In genomic region chr16:78830957-78831356, GRCm38 (mm10) we compare ENCODE assay signal across 29 mouse cellular contexts.
A peak's percentile ranks its signal among the peaks of the same experiment; 100 is the strongest.
DNase-seq lines count a peak whose midpoint lies in the region; ATAC-seq and TF ChIP-seq lines count a peak whose summit lies in the region.
"Had no signal": no experiment of that assay in that cellular context is flagged by ENCODE, and none has a peak within 500 bp of the region (broad histone marks: within the 10 kb centered on the region; RNA-seq: fewer than 3 reads in every experiment).

No protein-coding gene starts in this region.

- no peaks in the 10 kb centered on the region for H3K27me3 ChIP-seq in embryonic facial prominence, embryonic 14.5 days (replicated peaks; ENCODE audit: control insufficient read depth, insufficient read depth, low read length)
- no peaks in the 10 kb centered on the region for H3K27me3 ChIP-seq in embryonic facial prominence, embryonic 10.5 days (replicated peaks; ENCODE audit: low read depth, poor library complexity, severe bottlenecking)
- no peaks in the 10 kb centered on the region for H3K27me3 ChIP-seq in lung, postnatal 0 days (replicated peaks; ENCODE audit: insufficient read depth, low read length)
- H3K27me3 ChIP-seq: hindbrain, embryonic 12.5 days; liver, embryonic 15.5 days; lung, embryonic 15.5 days; neural tube, embryonic 12.5 days had no signal

- DNase-seq in embryonic facial prominence, embryonic 14.5 days (ENCODE audit: low spot score) = peak; percentile 79
- DNase-seq in embryonic facial prominence, embryonic 10.5 days (ENCODE audit: low spot score) = no peak
- DNase-seq in gastrocnemius, adult 18-20 months (ENCODE audit: low spot score) = peak; percentile 24
- no peak for DNase-seq in gastrocnemius, postnatal 4 days (ENCODE audit: low spot score in 2 of 2)
- DNase-seq in lung, postnatal 0 days (ENCODE audit: low spot score) = peak; percentile 5
- DNase-seq in lung, adult 2 months = no peak
- peak; percentile 53 for DNase-seq in skeletal muscle tissue, adult 2 months (ENCODE audit: low read depth, low spot score)
- no peak for DNase-seq in ovary, adult 18-20 months (ENCODE audit: low spot score)
- DNase-seq: adrenal gland, postnatal 10 days; cerebellum, adult 18-20 months; cerebellum, postnatal 14 days; heart, postnatal 36 days; kidney, adult 9 months; kidney, postnatal 10 days; layer of hippocampus, postnatal 36 days; left cerebral cortex, postnatal 4 days; lung, postnatal 36 days; thymus, adult 2 months; thymus, postnatal 36 days had no signal

- TF ChIP-seq EP300 in lung, postnatal 0 days (IDR thresholded peaks at IDR 0.05) = no peak

- no peaks in the 10 kb centered on the region for H3K36me3 ChIP-seq in embryonic facial prominence, embryonic 14.5 days (ENCODE audit: control insufficient read depth, insufficient read depth, low read length)
- H3K36me3 ChIP-seq in embryonic facial prominence, embryonic 10.5 days (replicated peaks) = no peaks in the 10 kb centered on the region
- no peaks in the 10 kb centered on the region for H3K36me3 ChIP-seq in lung, postnatal 0 days (ENCODE audit: insufficient read depth, low read length)
- H3K36me3 ChIP-seq: G1E; hindbrain, embryonic 12.5 days; liver, embryonic 15.5 days; lung, embryonic 15.5 days; neural tube, embryonic 12.5 days had no signal

- no peak for TF ChIP-seq CTCF in lung, postnatal 0 days (IDR thresholded peaks at IDR 0.05)
- no peak for TF ChIP-seq CTCF in lung, adult 2 months (IDR thresholded peaks at IDR 0.05; ENCODE audit: insufficient read depth, low read length)

- H3K27ac ChIP-seq in embryonic facial prominence, embryonic 14.5 days (replicated peaks; ENCODE audit: low read depth, low read length) = peak overlapping the region; percentile 56; the same call in 1 of the 2 replicates
- H3K27ac ChIP-seq in embryonic facial prominence, embryonic 10.5 days (replicated peaks) = no peak overlapping the region
- H3K27ac ChIP-seq in lung, postnatal 0 days (ENCODE audit: low read length) = no peak overlapping the region
- H3K27ac ChIP-seq: hindbrain, embryonic 12.5 days; hindbrain, postnatal 0 days; liver, embryonic 15.5 days; lung, embryonic 15.5 days; neural tube, embryonic 12.5 days had no signal

- H3K4me1 ChIP-seq in embryonic facial prominence, embryonic 14.5 days (ENCODE audit: control insufficient read depth, insufficient read depth, low read length) = peaks cover 11% of the 10 kb centered on the region
- H3K4me1 ChIP-seq in embryonic facial prominence, embryonic 10.5 days = no peaks in the 10 kb centered on the region
- no peaks in the 10 kb centered on the region for H3K4me1 ChIP-seq in lung, postnatal 0 days (ENCODE audit: insufficient read depth, low read depth, low read length)
- no peaks in the 10 kb centered on the region for H3K4me1 ChIP-seq in lung, adult 2 months (ENCODE audit: control insufficient read depth, insufficient read depth, low read length)
- H3K4me1 ChIP-seq: hindbrain, embryonic 12.5 days; liver, embryonic 15.5 days; lung, embryonic 15.5 days; neural tube, embryonic 12.5 days had no signal

- WGBS in embryonic facial prominence, embryonic 14.5 days = 58% methylated on average over 7 of the region's 7 CpGs
- 84% methylated on average over 7 of the region's 7 CpGs for WGBS in embryonic facial prominence, embryonic 10.5 days
- 60% methylated on average over 7 of the region's 7 CpGs for WGBS in lung, postnatal 0 days
- WGBS in lung, adult 2 months = 63% methylated on average over 7 of the region's 7 CpGs

- no peaks in the 10 kb centered on the region for H3K9me3 ChIP-seq in embryonic facial prominence, embryonic 14.5 days (ENCODE audit: control insufficient read depth, low read length)
- H3K9me3 ChIP-seq in embryonic facial prominence, embryonic 10.5 days = no peaks in the 10 kb centered on the region
- H3K9me3 ChIP-seq in lung, postnatal 0 days (ENCODE audit: low read length) = no peaks in the 10 kb centered on the region
- H3K9me3 ChIP-seq: hindbrain, embryonic 12.5 days; liver, embryonic 15.5 days; lung, embryonic 15.5 days; neural tube, embryonic 12.5 days had no signal

- no peak overlapping the region for H3K9ac ChIP-seq in embryonic facial prominence, embryonic 14.5 days (ENCODE audit: low read depth, low read length)
- no peak overlapping the region for H3K9ac ChIP-seq in lung, postnatal 0 days (replicated peaks; ENCODE audit: low read depth)
- H3K9ac ChIP-seq: hindbrain, embryonic 12.5 days; liver, embryonic 15.5 days; lung, embryonic 15.5 days; neural tube, embryonic 12.5 days had no signal

- no peak for TF ChIP-seq POLR2A in lung, adult 2 months (IDR thresholded peaks at IDR 0.05; ENCODE audit: borderline replicate concordance, extremely low read depth, low read depth, low read length)

- H3K4me2 ChIP-seq in embryonic facial prominence, embryonic 14.5 days (ENCODE audit: low read depth, low read length) = no peak overlapping the region
- no peak overlapping the region for H3K4me2 ChIP-seq in lung, postnatal 0 days (replicated peaks; ENCODE audit: low read depth, low read length)
- H3K4me2 ChIP-seq: heart, embryonic 11.5 days; hindbrain, embryonic 12.5 days; liver, embryonic 15.5 days; lung, embryonic 15.5 days; midbrain, embryonic 11.5 days; neural tube, embryonic 12.5 days had no signal

- no peak for ATAC-seq in embryonic facial prominence, embryonic 14.5 days (ENCODE audit: low read depth)
- no peak for ATAC-seq in lung, postnatal 0 days
- ATAC-seq: hindbrain, postnatal 0 days; intestine, postnatal 0 days had no signal

- H3K4me3 ChIP-seq in embryonic facial prominence, embryonic 14.5 days (ENCODE audit: low read depth, low read length) = no peak overlapping the region
- no peak overlapping the region for H3K4me3 ChIP-seq in embryonic facial prominence, embryonic 10.5 days
- H3K4me3 ChIP-seq in lung, postnatal 0 days (ENCODE audit: low read depth, low read length) = no peak overlapping the region
- H3K4me3 ChIP-seq in lung, adult 2 months (replicated peaks; ENCODE audit: extremely low read depth, low read depth, low read length) = no peak overlapping the region
- H3K4me3 ChIP-seq: hindbrain, embryonic 12.5 days; liver, embryonic 15.5 days; lung, embryonic 15.5 days; myocyte; neural tube, embryonic 12.5 days had no signal

Comparison
In these comparisons a context has a peak if more than half of its experiments do, and no peak if none do; other contexts are left out.
1. DNase-seq: peak in embryonic facial prominence, embryonic 14.5 days (single experiment), gastrocnemius, adult 18-20 months (single experiment), lung, postnatal 0 days (single experiment) and skeletal muscle tissue, adult 2 months (single experiment); none in embryonic facial prominence, embryonic 10.5 days (single experiment), gastrocnemius, postnatal 4 days (0 of 2), lung, adult 2 months (single experiment) and ovary, adult 18-20 months (single experiment).